8 mouse cellular contexts compared by ENCODE assay signal in genomic region chr4:59189546-59190237, GRCm38 (mm10). TPM values are rescaled to one million over a fixed set of nuclear protein-coding genes. Genes with fewer than 3 reads are reported as not detected.
DNase-seq lines count a peak whose midpoint lies in the region; ATAC-seq and TF ChIP-seq lines count a peak whose summit lies in the region.

No protein-coding gene starts in this region.

- peak overlapping the region; percentile 93 for H3K4me3 ChIP-seq in gastrocnemius, adult 2 months
- peak overlapping the region; percentile 91 for H3K4me3 ChIP-seq in forebrain, embryonic 11.5 days (ENCODE audit: low read depth, low read length)
- H3K4me3 ChIP-seq in limb, embryonic 12.5 days (replicated peaks): peak overlapping the region; percentile 93
- H3K4me3 ChIP-seq in midbrain, embryonic 16.5 days (ENCODE audit: low read depth, low read length): peak overlapping the region; percentile 96

- WGBS in forebrain, embryonic 11.5 days: under 1% methylated on average over 51 of the region's 54 CpGs
- WGBS in limb, embryonic 12.5 days: under 1% methylated on average over 44 of the region's 54 CpGs
- under 1% methylated on average over 43 of the region's 54 CpGs for WGBS in midbrain, embryonic 16.5 days

- peak overlapping the region; percentile 65 for H3K4me2 ChIP-seq in forebrain, embryonic 11.5 days (ENCODE audit: low read depth, low read length, severe bottlenecking)
- peak overlapping the region; percentile 73 for H3K4me2 ChIP-seq in limb, embryonic 12.5 days
- peak overlapping the region; percentile 70 for H3K4me2 ChIP-seq in midbrain, embryonic 16.5 days (ENCODE audit: low read length)

- H3K27ac ChIP-seq in gastrocnemius, adult 2 months: peak overlapping the region; percentile 90
- H3K27ac ChIP-seq in forebrain, embryonic 11.5 days (ENCODE audit: low read depth, low read length): peak overlapping the region; percentile 80
- peak overlapping the region; percentile 89 for H3K27ac ChIP-seq in limb, embryonic 12.5 days
- H3K27ac ChIP-seq in midbrain, embryonic 16.5 days (ENCODE audit: low read length): peak overlapping the region; percentile 98

- no peak for TF ChIP-seq CTCF in gastrocnemius, adult 2 months (IDR thresholded peaks at IDR 0.05)

- no peaks in the 10 kb centered on the region for H3K9me3 ChIP-seq in forebrain, embryonic 11.5 days (ENCODE audit: control insufficient read depth, low read length)
- no peaks in the 10 kb centered on the region for H3K9me3 ChIP-seq in limb, embryonic 12.5 days
- no peaks in the 10 kb centered on the region for H3K9me3 ChIP-seq in midbrain, embryonic 16.5 days (replicated peaks; ENCODE audit: control insufficient read depth, low read length, poor library complexity, severe bottlenecking)

- no peaks in the 10 kb centered on the region for H3K27me3 ChIP-seq in forebrain, embryonic 11.5 days (ENCODE audit: control insufficient read depth, insufficient read depth, low read length)
- no peaks in the 10 kb centered on the region for H3K27me3 ChIP-seq in limb, embryonic 12.5 days
- no peaks in the 10 kb centered on the region for H3K27me3 ChIP-seq in midbrain, embryonic 16.5 days (ENCODE audit: control insufficient read depth, insufficient read depth, low read depth, low read length)

- peak; percentile 14 for ATAC-seq in forebrain, embryonic 11.5 days (replicated peaks; ENCODE audit: low FRiP score)
- peak; percentile 2; the same call in 1 of the 2 replicates for ATAC-seq in limb, embryonic 12.5 days (ENCODE audit: insufficient number of reproducible peaks, insufficient read depth, low FRiP score, low TSS enrichment, low read depth)
- ATAC-seq in midbrain, embryonic 16.5 days: peak; percentile 49

- no peaks in the 10 kb centered on the region for H3K36me3 ChIP-seq in forebrain, embryonic 11.5 days (ENCODE audit: control insufficient read depth, insufficient read depth, low read length)
- no peaks in the 10 kb centered on the region for H3K36me3 ChIP-seq in limb, embryonic 12.5 days
- no peaks in the 10 kb centered on the region for H3K36me3 ChIP-seq in midbrain, embryonic 16.5 days (ENCODE audit: control insufficient read depth, insufficient read depth, low read length)

- intact Hi-C loops in gastrocnemius, adult 2 months (cut with DNase I): loop anchor here (1.0 to 10.0 kb wide), 4 partner anchors 25 to 360 kb away; partner anchors contain the start of gene Ptbp3

- H3K4me1 ChIP-seq in forebrain, embryonic 11.5 days (replicated peaks; ENCODE audit: control insufficient read depth, insufficient read depth, low read length): no peaks in the 10 kb centered on the region
- peaks cover 15% of the 10 kb centered on the region for H3K4me1 ChIP-seq in limb, embryonic 12.5 days (replicated peaks)
- H3K4me1 ChIP-seq in midbrain, embryonic 16.5 days (ENCODE audit: control insufficient read depth, insufficient read depth, low read length): peaks cover 8% of the 10 kb centered on the region

- DNase-seq in gastrocnemius, adult 2 months: no peak
- no peak for DNase-seq in gastrocnemius, adult 8-10 months (ENCODE audit: low spot score in 2 of 2)
- DNase-seq in T-cell, adult 2 months (ENCODE audit: low spot score): peak; percentile 45
- peak; percentile 62 for DNase-seq in forebrain, embryonic 11.5 days (ENCODE audit: low spot score)
- DNase-seq in induced T-regulatory cell, adult 2 months (ENCODE audit: low read depth): peak; percentile 61
- peak; percentile 45 for DNase-seq in thymus, postnatal 0 days (ENCODE audit: low spot score)

- H3K9ac ChIP-seq in forebrain, embryonic 11.5 days (ENCODE audit: low read length): peak overlapping the region; percentile 96
- peak overlapping the region; percentile 90 for H3K9ac ChIP-seq in limb, embryonic 12.5 days (replicated peaks)
- peak overlapping the region; percentile 100 for H3K9ac ChIP-seq in midbrain, embryonic 16.5 days (ENCODE audit: low read depth, low read length)

RNA-seq across cellular contexts. Expression of gene Ugcg, which starts 0.6 kb away (rescaled TPM):
- 1 to 10 TPM; 7.6 to 9.1 TPM for total RNA-seq in gastrocnemius, adult 2 months (2021)
- 1 to 10 TPM; 4.6 to 5.9 (median 5.4) TPM for total RNA-seq in gastrocnemius, adult 8-10 months (2022)
- 12.8 and 13.0 TPM in 2 replicates for polyA plus RNA-seq in forebrain, embryonic 11.5 days (2014; fragmentation: Nextera tagmentation; extraction: Ambion mirVana)
- 14.2 and 15.1 TPM in 2 replicates for polyA plus RNA-seq in limb, embryonic 12.5 days (2016; fragmentation: Nextera tagmentation; extraction: Ambion mirVana)
- 18.1 and 22.2 TPM in 2 replicates for polyA plus RNA-seq in midbrain, embryonic 16.5 days (2015; fragmentation: Nextera tagmentation; extraction: Ambion mirVana)
- 21.8 and 29.2 TPM in 2 replicates for polyA plus RNA-seq in thymus, postnatal 0 days (2015; fragmentation: Nextera tagmentation; extraction: Ambion mirVana)

RNA-seq across cellular contexts. Expression of gene AI481877, which starts 50.9 kb away (rescaled TPM):
- not detected for total RNA-seq in gastrocnemius, adult 2 months (2021)
- not detected for total RNA-seq in gastrocnemius, adult 8-10 months (2022)
- not detected in 2 replicates for polyA plus RNA-seq in forebrain, embryonic 11.5 days (2014; fragmentation: Nextera tagmentation; extraction: Ambion mirVana)
- polyA plus RNA-seq in limb, embryonic 12.5 days (2016; fragmentation: Nextera tagmentation; extraction: Ambion mirVana): 0.04 TPM in 1 of 2 replicates, not detected in the other
- 0.04 TPM in 1 of 2 replicates, not detected in the other for polyA plus RNA-seq in midbrain, embryonic 16.5 days (2015; fragmentation: Nextera tagmentation; extraction: Ambion mirVana)
- 0.12 TPM in 1 of 2 replicates, not detected in the other for polyA plus RNA-seq in thymus, postnatal 0 days (2015; fragmentation: Nextera tagmentation; extraction: Ambion mirVana)

Comparison
In these comparisons a context has a peak if more than half of its experiments do, and no peak if none do; other contexts are left out.
1. DNase-seq: peak in T-cell, adult 2 months (single experiment), forebrain, embryonic 11.5 days (single experiment), induced T-regulatory cell, adult 2 months (single experiment) and thymus, postnatal 0 days (single experiment); none in gastrocnemius, adult 2 months (single experiment) and gastrocnemius, adult 8-10 months (0 of 2).
2. Peak in every context shown above with its lines, with median percentiles within 50 percentile points of each other: H3K27ac ChIP-seq, H3K4me3 ChIP-seq, ATAC-seq, H3K4me2 ChIP-seq and H3K9ac ChIP-seq.